Comparison of ENCODE assay signal across 8 mouse cellular contexts in genomic region chr3:105714091-105714819, GRCm38 (mm10). TPM values are rescaled to one million over a fixed set of nuclear protein-coding genes. Genes with fewer than 3 reads are reported as not detected.
A peak's percentile ranks its signal among the peaks of the same experiment; 100 is the strongest.
DNase-seq lines count a peak whose midpoint lies in the region; ATAC-seq lines count a peak whose summit lies in the region.

No protein-coding gene starts in this region.

- no peak overlapping the region for H3K4me2 ChIP-seq in heart, embryonic 13.5 days
- H3K4me2 ChIP-seq in midbrain, embryonic 15.5 days, result no peak overlapping the region

- H3K9ac ChIP-seq in heart, embryonic 13.5 days, result peak overlapping the region; percentile 52
- H3K9ac ChIP-seq in midbrain, embryonic 15.5 days, result no peak overlapping the region

- no peak overlapping the region for H3K4me3 ChIP-seq in heart, embryonic 13.5 days
- no peak overlapping the region for H3K4me3 ChIP-seq in midbrain, embryonic 15.5 days

- DNase-seq in adrenal gland, postnatal 14 days, result peak; percentile 64
- no peak for DNase-seq in adrenal gland, postnatal 4 days (ENCODE audit: low spot score in 2 of 2)
- peak; percentile 73 for DNase-seq in embryo, embryonic 10.5 days (ENCODE audit: low spot score)
- no peak for DNase-seq in testis, postnatal 10 days (ENCODE audit: low spot score)
- no peak for DNase-seq in frontal cortex, postnatal 36 days (ENCODE audit: low spot score in 2 of 2)
- DNase-seq in frontal cortex, postnatal 10 days (ENCODE audit: low spot score in 2 of 2), result no peak

- H3K27me3 ChIP-seq in heart, embryonic 13.5 days (replicated peaks), result 0 out of 2 replicates have a peak, but pooled peaks cover under 1% of the 10 kb centered on the region
- H3K27me3 ChIP-seq in midbrain, embryonic 15.5 days (replicated peaks), result no peaks in the 10 kb centered on the region

- 18% methylated on average over 8 of the region's 8 CpGs for WGBS in heart, embryonic 13.5 days
- 8% methylated on average over 8 of the region's 8 CpGs for WGBS in midbrain, embryonic 15.5 days

- H3K27ac ChIP-seq in heart, embryonic 13.5 days (replicated peaks), result peak overlapping the region; percentile 6; the same call in 1 of the 2 replicates
- peak overlapping the region; percentile 28; the same call in 1 of the 2 replicates for H3K27ac ChIP-seq in midbrain, embryonic 15.5 days

- no peaks in the 10 kb centered on the region for H3K9me3 ChIP-seq in heart, embryonic 13.5 days
- no peaks in the 10 kb centered on the region for H3K9me3 ChIP-seq in midbrain, embryonic 15.5 days

- no peak for ATAC-seq in heart, embryonic 13.5 days (ENCODE audit: extremely low read depth, insufficient number of reproducible peaks, low FRiP score, low TSS enrichment)
- peak; percentile 43 for ATAC-seq in midbrain, embryonic 15.5 days (replicated peaks)

- peaks cover 47% of the 10 kb centered on the region for H3K4me1 ChIP-seq in heart, embryonic 13.5 days
- peaks cover 11% of the 10 kb centered on the region for H3K4me1 ChIP-seq in midbrain, embryonic 15.5 days

- peaks cover 9% of the 10 kb centered on the region; the same call in 1 of the 2 replicates for H3K36me3 ChIP-seq in heart, embryonic 13.5 days
- H3K36me3 ChIP-seq in midbrain, embryonic 15.5 days (replicated peaks), result no peaks in the 10 kb centered on the region

RNA-seq across cellular contexts. Expression of gene Inka2, which starts 9.9 kb away (rescaled TPM):
- 4.8 and 5.1 TPM in 2 replicates for total RNA-seq in adrenal gland, postnatal 14 days (2021)
- total RNA-seq in adrenal gland, postnatal 4 days (2021), result 1 to 10 TPM; 3.5 to 3.8 TPM
- polyA plus RNA-seq in heart, embryonic 13.5 days (2015; fragmentation: Nextera tagmentation; extraction: Ambion mirVana), result 2.0 and 2.3 TPM in 2 replicates
- polyA plus RNA-seq in midbrain, embryonic 15.5 days (2015; fragmentation: Nextera tagmentation; extraction: Ambion mirVana), result 4.8 and 6.0 TPM in 2 replicates

RNA-seq across cellular contexts. Expression of gene Ddx20, which starts 26.9 kb away (rescaled TPM):
- total RNA-seq in adrenal gland, postnatal 14 days (2021), result 17.4 and 17.6 TPM in 2 replicates
- 10 to 100 TPM; 22.4 to 24.6 TPM for total RNA-seq in adrenal gland, postnatal 4 days (2021)
- 18.1 and 20.2 TPM in 2 replicates for polyA plus RNA-seq in heart, embryonic 13.5 days (2015; fragmentation: Nextera tagmentation; extraction: Ambion mirVana)
- 25.9 and 26.3 TPM in 2 replicates for polyA plus RNA-seq in midbrain, embryonic 15.5 days (2015; fragmentation: Nextera tagmentation; extraction: Ambion mirVana)

Comparison
In these comparisons a context has a peak if more than half of its experiments do, and no peak if none do; other contexts are left out.
1. DNase-seq: peak in adrenal gland, postnatal 14 days (single experiment) and embryo, embryonic 10.5 days (single experiment); none in adrenal gland, postnatal 4 days (0 of 2), testis, postnatal 10 days (single experiment), frontal cortex, postnatal 36 days (0 of 2) and frontal cortex, postnatal 10 days (0 of 2).